Mouse (Mus musculus) liver, adult 2 months (tissue): Measurements from ENCODE around the gene Vwa3a. TPM values are rescaled to one million over a fixed set of nuclear protein-coding genes. Genes with fewer than 3 reads are reported as not detected.

Experiments used
- DNase-seq: peaks from one replicate; pipeline ENCODE4 v3.0.0-alpha.2; 2011; ENCODE audit warnings: low read depth, low spot score; ENCODE audit errors: extremely low read depth
- H3K27ac ChIP-seq: fragments of 200-500 bp; replicated peaks from 2 replicates; pipeline ENCODE4 v1.5.1; 2012; ENCODE audit warnings: low read depth, mild to moderate bottlenecking, control low read depth, inconsistent platforms, low read length; ENCODE audit not compliant: insufficient read depth
- H3K27me3 ChIP-seq: fragments of 200-500 bp; 2 replicates; pipeline ENCODE4 v1.6.1; 2012; ENCODE audit warnings: mild to moderate bottlenecking, moderate library complexity, low read length, inconsistent platforms; ENCODE audit not compliant: control insufficient read depth, insufficient read depth
- H3K36me3 ChIP-seq: fragments of 200-500 bp; 2 replicates; pipeline ENCODE4 v1.6.1; 2012; ENCODE audit warnings: low read length, inconsistent platforms; ENCODE audit not compliant: control insufficient read depth, insufficient read depth
- H3K4me1 ChIP-seq: fragments of 200-500 bp; 2 replicates; pipeline ENCODE4 v1.6.1; 2011; ENCODE audit warnings: low read length; ENCODE audit not compliant: control insufficient read depth, insufficient read depth
- H3K4me3 ChIP-seq: fragments of 200-500 bp; 2 replicates; pipeline ENCODE4 v1.5.1; 2011; ENCODE audit warnings: low read depth, mild to moderate bottlenecking, control low read depth, low read length, moderate library complexity; ENCODE audit not compliant: insufficient read depth
- H3K79me2 ChIP-seq: fragments of 200-500 bp; 2 replicates; pipeline ENCODE4 v1.6.1; 2012; ENCODE audit warnings: inconsistent platforms, mild to moderate bottlenecking, low read length, moderate library complexity; ENCODE audit not compliant: control insufficient read depth, insufficient read depth
- H3K9ac ChIP-seq: fragments of 200-500 bp; 2 replicates; pipeline ENCODE4 v1.6.1; 2012; ENCODE audit warnings: low read depth, mild to moderate bottlenecking, control low read depth, inconsistent platforms, low read length
- CTCF ChIP-seq: fragments of 200-500 bp; IDR thresholded peaks from 2 replicates; pipeline ENCODE4 v1.5.1; 2011; ENCODE audit warnings: low read depth, low read length, control low read depth
- POLR2A ChIP-seq: fragments of 200-500 bp; IDR thresholded peaks from 2 replicates; pipeline ENCODE4 v1.6.1; 2011; ENCODE audit warnings: low read length, control low read depth; ENCODE audit not compliant: insufficient read depth; ENCODE audit errors: extremely low read depth
- WGBS: fragments of 180-500 bp; shearing (Covaris S2); methylation state at CpG from one replicate; pipeline ENCODE4 v1.1.7; 2018; 5-methylcytosine and 5-hydroxymethylcytosine counted together
- polyA plus RNA-seq: library from polyadenylated mRNA; depleted of rRNA; stranded (reverse); fragments of >200 nt; gene quantifications from 2 replicates; pipeline ENCODE4 v1.2.3, GENCODE M21; 2012; rRNA removed
- total RNA-seq: library from RNA; depleted of rRNA; stranded (reverse); fragments of >200 nt; gene quantifications from 2 replicates; pipeline ENCODE4 v1.2.3, GENCODE M21; 2014; rRNA removed

Vwa3a gene
- total RNA-seq (under 0.01 TPM in 1 of 2 replicates, not detected in the other), polyA plus RNA-seq (not detected in 2 replicates)

- H3K4me1 ChIP-seq = no peaks in the 10 kb centered on the region
- H3K27ac ChIP-seq = no peak within 1 kb of the TSS
- no peaks in the 10 kb centered on the region for H3K36me3 ChIP-seq
- H3K9ac ChIP-seq = no peak within 1 kb of the TSS
- H3K4me3 ChIP-seq = no peak within 1 kb of the TSS
- H3K27me3 ChIP-seq = no peaks in the 10 kb centered on the region
- WGBS = 80% methylated on average over 6 of the region's 6 CpGs
- DNase-seq = no peak
- no peaks in the 10 kb centered on the region for H3K79me2 ChIP-seq
- TF ChIP-seq CTCF (no peak), POLR2A (no peak)
Measured at GRCm38 (mm10) chr7:120739018-120739417, at the start of gene Vwa3a. Vwa3a (plus strand) TSS chr7:120739318.

- Histone ChIP-seq H3K4me3 (no peak overlapping the region), H3K79me2 (peaks cover 18% of the 10 kb centered on the region; the same call in 1 of the 2 replicates), H3K27me3 (no peaks in the 10 kb centered on the region), H3K36me3 (no peaks in the 10 kb centered on the region), H3K4me1 (no peaks in the 10 kb centered on the region), H3K27ac (no peak overlapping the region), H3K9ac (no peak overlapping the region)
- 76% methylated on average over 4 of the region's 4 CpGs for whole genome bisulfite sequencing
- TF ChIP-seq POLR2A (no peak), CTCF (peak; percentile 44; the same call in 1 of the 2 replicates)
- DNase-seq = no peak
Measured at GRCm38 (mm10) chr7:120690634-120691033, 48.5 kb upstream of the Vwa3a start.

GRCm38 (mm10) chr7:120693831-120694375 is 45.2 kb upstream of the Vwa3a start:
- Histone ChIP-seq H3K9ac (no peak overlapping the region), H3K4me3 (no peak overlapping the region)
- 98% methylated on average over 5 of the region's 5 CpGs for WGBS

GRCm38 (mm10) chr7:120695196-120695595 is 43.9 kb upstream of the Vwa3a start:
- no peak for DNase-seq
- TF ChIP-seq POLR2A (no peak), CTCF (no peak)
- no peak overlapping the region for H3K9ac ChIP-seq
- H3K79me2 ChIP-seq = peaks cover 14% of the 10 kb centered on the region; the same call in 1 of the 2 replicates
- H3K4me3 ChIP-seq = no peak overlapping the region
- no peaks in the 10 kb centered on the region for H3K27me3 ChIP-seq
- H3K4me1 ChIP-seq = no peaks in the 10 kb centered on the region
- no peak overlapping the region for H3K27ac ChIP-seq
- H3K36me3 ChIP-seq = no peaks in the 10 kb centered on the region
- 69% methylated on average over 6 of the region's 6 CpGs for WGBS

More at GRCm38 (mm10) chr7:120693831-120694375, 45.2 kb upstream of the Vwa3a start:
- H3K79me2 ChIP-seq = peaks cover 12% of the 10 kb centered on the region; the same call in 1 of the 2 replicates
- H3K27ac ChIP-seq = no peak overlapping the region
- H3K27me3 ChIP-seq = no peaks in the 10 kb centered on the region
- no peak for TF ChIP-seq POLR2A
- TF ChIP-seq CTCF = no peak
- no peak for DNase-seq
- H3K36me3 ChIP-seq = no peaks in the 10 kb centered on the region
- H3K4me1 ChIP-seq = no peaks in the 10 kb centered on the region

- H3K27ac ChIP-seq = no peak overlapping the region
- peaks cover 17% of the 10 kb centered on the region; the same call in 1 of the 2 replicates for H3K79me2 ChIP-seq
- H3K36me3 ChIP-seq = no peaks in the 10 kb centered on the region
- no peaks in the 10 kb centered on the region for H3K4me1 ChIP-seq
- DNase-seq = no peak
- no peaks in the 10 kb centered on the region for H3K27me3 ChIP-seq
- TF ChIP-seq CTCF (no peak), POLR2A (no peak)
- H3K4me3 ChIP-seq = no peak overlapping the region
- WGBS = 60% methylated on average over 1 of the region's 1 CpGs
- no peak overlapping the region for H3K9ac ChIP-seq
Measured at GRCm38 (mm10) chr7:120695641-120696040, 43.5 kb upstream of the Vwa3a start.

GRCm38 (mm10) chr7:120696331-120696730 is 42.8 kb upstream of the Vwa3a start:
- Histone ChIP-seq H3K9ac (no peak overlapping the region), H3K27ac (no peak overlapping the region), H3K4me3 (no peak overlapping the region), H3K4me1 (no peaks in the 10 kb centered on the region), H3K27me3 (no peaks in the 10 kb centered on the region), H3K79me2 (peaks cover 16% of the 10 kb centered on the region; the same call in 1 of the 2 replicates), H3K36me3 (no peaks in the 10 kb centered on the region)
- 98% methylated on average over 2 of the region's 2 CpGs for WGBS
- DNase-seq = no peak
- TF ChIP-seq CTCF = no peak
- TF ChIP-seq POLR2A = no peak
